Mouse (Mus musculus) forebrain, embryonic 13.5 days (tissue): Measurements from ENCODE around the gene Tmem199. TPM values are rescaled to one million over a fixed set of nuclear protein-coding genes. Genes with fewer than 3 reads are reported as not detected.
A peak's percentile ranks its signal among the peaks of the same experiment; 100 is the strongest.

Experiments
- ATAC-seq: fragments of 200-750 bp; cut with Nextera tagmentation; 2 replicates; pipeline ENCODE4 v1.8.0; 2017
- H3K27ac ChIP-seq: fragments of 300-500 bp; sonication (generic); 2 replicates; pipeline ENCODE4 v1.5.1; 2015; ENCODE audit warnings: inconsistent platforms, mild to moderate bottlenecking, moderate library complexity
- H3K27me3 ChIP-seq: fragments of 300-500 bp; sonication (generic); 2 replicates; pipeline ENCODE4 v1.6.1; 2015; ENCODE audit warnings: mild to moderate bottlenecking, inconsistent platforms
- H3K36me3 ChIP-seq: fragments of 300-500 bp; sonication (generic); 2 replicates; pipeline ENCODE4 v1.6.1; 2015; ENCODE audit warnings: mild to moderate bottlenecking, inconsistent platforms; ENCODE audit not compliant: poor library complexity, severe bottlenecking
- H3K4me1 ChIP-seq: fragments of 300-500 bp; sonication (generic); 2 replicates; pipeline ENCODE4 v1.6.1; 2015; ENCODE audit warnings: inconsistent platforms
- H3K4me2 ChIP-seq: fragments of 300-500 bp; sonication (generic); 2 replicates; pipeline ENCODE4 v1.6.1; 2015; ENCODE audit warnings: inconsistent platforms, mild to moderate bottlenecking, moderate library complexity
- H3K4me3 ChIP-seq: fragments of 300-500 bp; sonication (generic); 2 replicates; pipeline ENCODE4 v1.5.1; 2015; ENCODE audit warnings: mild to moderate bottlenecking, inconsistent platforms
- H3K9ac ChIP-seq: fragments of 300-500 bp; sonication (generic); 2 replicates; pipeline ENCODE4 v1.6.1; 2015; ENCODE audit warnings: mild to moderate bottlenecking, inconsistent platforms
- H3K9me3 ChIP-seq: fragments of 300-500 bp; sonication (generic); replicated peaks from 2 replicates; pipeline ENCODE4 v1.6.1; 2016; ENCODE audit warnings: inconsistent platforms
- WGBS: fragments of 180-500 bp; shearing (Covaris S2); methylation state at CpG from one replicate; pipeline ENCODE4 v1.1.7; 2015; 5-methylcytosine and 5-hydroxymethylcytosine counted together
- polyA plus RNA-seq: library from polyadenylated mRNA; unstranded; fragments of >200 nt; fragmentation: Nextera tagmentation; extraction: Ambion mirVana; gene quantifications from 2 replicates; pipeline ENCODE4 v1.2.1, GENCODE M21; 2015

Gene Tmem199
- polyA plus RNA-seq, 1 experiment from 2014 or later: 86.6 TPM

DNA sequence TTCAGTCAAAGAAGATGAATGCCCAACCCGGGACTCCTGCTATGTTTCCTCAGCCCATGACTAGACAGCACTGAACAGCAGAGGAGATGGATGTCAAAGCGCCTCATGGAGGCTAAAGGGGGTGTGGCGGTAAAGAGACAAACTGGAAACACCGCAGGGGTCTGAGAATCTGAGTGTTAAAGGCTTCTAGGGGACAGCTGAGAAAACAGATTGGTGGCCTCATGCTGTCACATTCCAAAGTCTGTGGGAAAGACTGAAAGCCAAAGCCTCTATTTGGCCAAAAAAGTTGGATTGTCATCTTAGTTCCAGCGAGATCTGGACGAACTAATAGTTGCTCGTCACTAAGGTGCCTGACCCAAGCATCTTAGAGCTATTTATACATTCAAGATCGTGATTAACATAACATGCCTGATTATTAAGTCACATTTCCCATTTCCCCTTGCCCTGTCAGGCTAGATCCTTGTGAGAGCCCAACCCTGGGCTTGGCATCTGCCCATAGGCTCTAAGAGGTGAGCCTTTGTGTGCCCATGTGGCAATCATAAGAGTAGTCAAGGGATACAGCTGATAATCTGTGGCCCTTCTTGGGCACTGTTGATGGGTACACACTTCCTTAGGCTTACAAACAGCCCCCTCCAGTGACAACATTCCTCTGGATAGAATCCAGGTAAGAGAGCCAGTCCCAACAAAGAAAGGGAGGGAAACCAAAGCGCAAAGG lies 11.4 kb upstream of the Tmem199 start:
- Histone ChIP-seq H3K27me3 (no peaks in the 10 kb centered on the region), H3K36me3 (peaks cover 100% of the 10 kb centered on the region), H3K4me1 (peaks cover 5% of the 10 kb centered on the region), H3K9ac (no peak overlapping the region), H3K4me3 (no peak overlapping the region), H3K4me2 (no peak overlapping the region), H3K27ac (no peak overlapping the region), H3K9me3 (no peaks in the 10 kb centered on the region)
- 89% methylated on average over 9 of the region's 9 CpGs for whole genome bisulfite sequencing
- no peak for ATAC-seq

DNA sequence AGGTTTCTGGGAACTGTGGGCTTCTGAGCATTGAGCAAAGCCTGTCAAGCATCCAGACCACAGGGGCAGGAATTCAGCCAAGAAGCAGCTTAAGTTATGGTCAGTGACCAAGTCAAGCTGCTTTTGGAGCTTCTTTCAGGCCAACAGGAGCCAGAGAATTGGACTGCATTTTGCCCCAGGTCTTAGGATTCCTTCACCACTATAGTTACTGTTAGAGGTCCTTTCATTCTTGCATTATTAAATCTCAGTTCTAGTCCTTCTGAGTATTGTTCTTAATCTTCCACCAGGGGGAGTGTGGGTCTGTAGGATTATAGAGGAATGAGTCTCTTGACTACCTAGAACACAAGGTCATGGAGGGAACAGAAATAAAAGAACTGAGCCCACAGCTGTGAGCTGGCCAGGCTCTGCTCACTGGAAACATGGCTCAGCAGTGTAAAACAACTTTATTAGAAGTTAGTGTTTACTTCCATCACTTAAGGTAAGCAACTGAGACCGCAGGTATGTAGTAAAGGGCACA lies 10.6 kb upstream of the Tmem199 start:
- peaks cover 100% of the 10 kb centered on the region for H3K36me3 ChIP-seq
- no peaks in the 10 kb centered on the region for H3K27me3 ChIP-seq
- H3K9ac ChIP-seq: no peak overlapping the region
- H3K4me1 ChIP-seq: peaks cover 5% of the 10 kb centered on the region
- no peak overlapping the region for H3K4me3 ChIP-seq
- no peak for ATAC-seq
- no peak overlapping the region for H3K27ac ChIP-seq
- WGBS: 97% methylated on average over 1 of the region's 1 CpGs
- no peaks in the 10 kb centered on the region for H3K9me3 ChIP-seq
- H3K4me2 ChIP-seq: no peak overlapping the region

- no peaks in the 10 kb centered on the region for H3K9me3 ChIP-seq
- H3K9ac ChIP-seq: no peak overlapping the region
- no peak overlapping the region for H3K27ac ChIP-seq
- 96% methylated on average over 3 of the region's 3 CpGs for WGBS
- H3K4me2 ChIP-seq: no peak overlapping the region
- H3K4me3 ChIP-seq: no peak overlapping the region
- no peaks in the 10 kb centered on the region for H3K27me3 ChIP-seq
- H3K36me3 ChIP-seq: peaks cover 95% of the 10 kb centered on the region
- ATAC-seq: no peak
- peaks cover 5% of the 10 kb centered on the region for H3K4me1 ChIP-seq
These were observed 9.9 kb upstream of the Tmem199 start for GRCm38 (mm10) chr11:78521880-78522279.

DNA sequence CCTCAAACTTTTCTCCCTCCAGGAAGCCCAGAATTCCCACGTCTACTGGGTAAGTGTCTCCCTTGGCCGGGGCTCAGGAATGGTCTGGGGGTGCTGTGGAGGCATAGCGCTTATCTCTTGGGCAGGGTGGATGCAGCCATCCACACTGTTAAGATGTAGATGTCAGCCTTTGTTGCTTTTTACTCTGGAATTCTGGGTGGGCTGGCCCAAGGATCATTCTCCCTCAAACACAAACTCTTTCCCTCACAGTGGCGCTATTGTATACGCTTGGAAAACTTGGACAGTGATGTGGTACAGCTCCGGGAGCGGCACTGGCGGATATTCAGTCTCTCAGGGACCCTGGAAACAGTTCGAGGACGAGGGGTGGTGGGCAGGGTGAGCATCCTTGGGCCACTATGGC lies 7.0 kb upstream of the Tmem199 start:
- no peaks in the 10 kb centered on the region for H3K9me3 ChIP-seq
- no peak overlapping the region for H3K27ac ChIP-seq
- H3K4me1 ChIP-seq: no peaks in the 10 kb centered on the region; the same call in 1 of the 2 replicates
- H3K9ac ChIP-seq: no peak overlapping the region
- no peak overlapping the region for H3K4me3 ChIP-seq
- H3K27me3 ChIP-seq: no peaks in the 10 kb centered on the region
- ATAC-seq: no peak
- peaks cover 95% of the 10 kb centered on the region for H3K36me3 ChIP-seq
- WGBS: 93% methylated on average over 10 of the region's 10 CpGs
- H3K4me2 ChIP-seq: no peak overlapping the region

DNA sequence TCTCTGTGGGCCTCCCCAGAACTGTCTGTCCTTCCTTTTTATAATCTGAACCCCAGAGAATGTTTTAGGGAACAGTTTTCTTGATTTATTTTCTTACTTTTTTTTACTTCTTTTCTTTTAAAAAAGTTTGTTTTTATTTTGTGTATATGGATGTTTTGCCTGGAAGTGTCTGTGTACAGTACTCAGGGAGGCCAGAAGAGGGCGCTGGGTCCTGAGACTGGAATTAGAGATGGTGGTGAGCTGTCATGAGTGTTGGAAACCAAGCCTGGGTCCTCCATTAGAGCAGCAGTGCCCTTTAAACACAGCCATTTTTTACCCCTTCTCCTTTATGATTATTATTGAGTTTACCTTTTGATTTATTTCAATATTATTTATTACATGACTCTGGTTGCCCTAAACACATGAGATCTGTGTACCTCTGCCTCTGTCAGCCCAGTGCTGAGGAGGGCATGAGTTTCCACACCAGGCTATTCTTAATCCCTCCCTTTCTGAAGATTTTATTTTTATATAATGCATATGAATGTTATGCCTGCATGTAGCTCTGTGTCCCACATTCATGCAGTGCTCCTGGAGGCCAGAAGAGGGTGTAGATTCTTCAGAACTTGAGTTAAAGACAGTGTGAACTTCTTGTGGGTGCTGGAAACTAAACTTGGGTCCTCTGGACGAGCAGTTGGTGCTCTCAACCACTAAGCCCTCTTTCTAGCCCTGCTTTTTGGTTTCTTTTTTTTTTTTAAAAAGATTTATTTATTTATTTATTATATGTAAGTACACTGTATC lies 3.8 kb upstream of the Tmem199 start:
- Histone ChIP-seq H3K9me3 (no peaks in the 10 kb centered on the region), H3K4me3 (no peak overlapping the region), H3K27me3 (no peaks in the 10 kb centered on the region), H3K9ac (no peak overlapping the region), H3K4me2 (no peak overlapping the region), H3K36me3 (peaks cover 68% of the 10 kb centered on the region), H3K4me1 (peaks cover 22% of the 10 kb centered on the region), H3K27ac (no peak overlapping the region)
- 54% methylated on average over 2 of the region's 2 CpGs for WGBS
- ATAC-seq: no peak

GRCm38 (mm10) chr11:78513106-78513790 lies 1.3 kb upstream of the Tmem199 start:
- Histone ChIP-seq H3K9me3 (no peaks in the 10 kb centered on the region), H3K27me3 (no peaks in the 10 kb centered on the region), H3K27ac (peak overlapping the region; percentile 35; the same call in 1 of the 2 replicates), H3K4me3 (peak overlapping the region; percentile 89), H3K9ac (peak overlapping the region; percentile 97), H3K4me2 (peak overlapping the region; percentile 92), H3K36me3 (peaks cover 50% of the 10 kb centered on the region), H3K4me1 (peaks cover 22% of the 10 kb centered on the region)
- 84% methylated on average over 3 of the region's 3 CpGs for WGBS
- no peak for ATAC-seq

DNA sequence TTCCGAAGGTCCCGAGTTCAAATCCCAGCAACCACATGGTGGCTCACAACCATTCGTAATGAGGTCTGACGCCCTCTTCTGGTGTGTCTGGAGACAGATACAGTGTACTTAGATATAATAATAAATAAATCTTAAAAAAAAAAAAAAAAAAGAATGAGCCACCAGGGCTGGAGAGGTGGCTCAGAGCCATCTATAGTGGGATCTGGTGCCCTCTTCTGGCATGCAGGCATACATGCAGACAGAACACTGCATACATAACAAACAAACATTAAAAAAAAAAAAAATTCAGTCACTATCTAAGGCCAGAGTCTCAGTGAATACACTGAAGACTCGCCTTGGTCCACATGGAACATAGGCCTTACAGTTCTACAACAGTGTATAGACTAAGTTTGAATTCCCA lies 2.8 kb downstream of the Tmem199 start:
- H3K4me3 ChIP-seq: no peak overlapping the region
- no peak overlapping the region for H3K9ac ChIP-seq
- ATAC-seq: no peak
- H3K27ac ChIP-seq: no peak overlapping the region
- no peak overlapping the region for H3K4me2 ChIP-seq
- 77% methylated on average over 5 of the region's 5 CpGs for WGBS
- H3K36me3 ChIP-seq: peaks cover 46% of the 10 kb centered on the region
- peaks cover 22% of the 10 kb centered on the region for H3K4me1 ChIP-seq
- H3K9me3 ChIP-seq: no peaks in the 10 kb centered on the region
- no peaks in the 10 kb centered on the region for H3K27me3 ChIP-seq

- H3K4me3 ChIP-seq: no peak overlapping the region
- WGBS: 83% methylated on average over 3 of the region's 3 CpGs
- no peaks in the 10 kb centered on the region for H3K9me3 ChIP-seq
- H3K4me1 ChIP-seq: no peaks in the 10 kb centered on the region
- H3K9ac ChIP-seq: no peak overlapping the region
- H3K27me3 ChIP-seq: peaks cover 7% of the 10 kb centered on the region; the same call in 1 of the 2 replicates
- H3K36me3 ChIP-seq: peaks cover 40% of the 10 kb centered on the region
- no peak for ATAC-seq
- no peak overlapping the region for H3K27ac ChIP-seq
- no peak overlapping the region for H3K4me2 ChIP-seq
These were observed 6.5 kb downstream of the Tmem199 start for GRCm38 (mm10) chr11:78505430-78505829.

DNA sequence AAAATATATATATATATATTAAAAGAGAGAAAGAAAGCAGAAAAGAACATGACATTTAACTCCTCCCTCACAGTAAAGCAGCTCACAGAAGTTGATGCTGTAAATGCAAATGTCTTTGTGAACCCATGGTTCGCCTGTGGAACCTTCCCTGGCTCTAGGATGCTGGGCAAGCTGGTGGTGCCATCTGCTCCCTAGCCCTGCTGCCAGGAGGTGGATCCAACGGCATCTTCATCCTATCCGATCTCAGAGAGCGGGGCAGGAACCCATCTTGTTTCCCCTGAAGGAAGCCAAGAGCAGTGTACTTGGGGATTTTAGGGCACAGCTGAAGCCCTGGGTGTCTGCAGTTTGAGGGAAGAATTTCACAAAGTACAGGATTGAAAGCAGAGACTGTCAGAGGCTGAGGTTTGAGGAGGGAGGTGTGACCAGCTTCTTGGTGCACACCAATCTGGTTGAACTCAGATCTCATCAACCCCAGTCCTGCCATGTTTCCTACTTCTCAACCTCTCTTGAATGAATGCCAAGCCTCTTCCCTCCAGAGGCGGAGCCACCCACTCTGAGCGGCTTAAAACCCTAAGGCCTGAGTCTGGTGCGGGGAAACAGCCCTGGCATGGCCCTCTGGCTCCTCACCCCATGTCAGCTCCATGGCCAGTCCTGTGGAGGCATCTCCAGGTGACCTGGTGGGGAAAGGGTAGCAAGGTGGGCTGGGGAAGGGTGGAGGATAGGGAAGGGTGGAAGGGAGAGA lies 8.9 kb downstream of the Tmem199 start, which contains the start of gene Sebox:
TSS of gene Sebox (plus strand) at position 539 of the 742 bp plus-strand sequence.
- no peak within 1 kb of the TSS for H3K27ac ChIP-seq
- H3K9ac ChIP-seq: no peak within 1 kb of the TSS
- H3K4me1 ChIP-seq: peaks cover 3% of the 10 kb centered on the region; the same call in 1 of the 2 replicates
- peaks cover 31% of the 10 kb centered on the region for H3K36me3 ChIP-seq
- H3K4me2 ChIP-seq: no peak within 1 kb of the TSS
- no peaks in the 10 kb centered on the region for H3K9me3 ChIP-seq
- ATAC-seq: no peak
- WGBS: 67% methylated on average over 7 of the region's 7 CpGs
- H3K4me3 ChIP-seq: no peak within 1 kb of the TSS
- H3K27me3 ChIP-seq: peaks cover 23% of the 10 kb centered on the region

DNA sequence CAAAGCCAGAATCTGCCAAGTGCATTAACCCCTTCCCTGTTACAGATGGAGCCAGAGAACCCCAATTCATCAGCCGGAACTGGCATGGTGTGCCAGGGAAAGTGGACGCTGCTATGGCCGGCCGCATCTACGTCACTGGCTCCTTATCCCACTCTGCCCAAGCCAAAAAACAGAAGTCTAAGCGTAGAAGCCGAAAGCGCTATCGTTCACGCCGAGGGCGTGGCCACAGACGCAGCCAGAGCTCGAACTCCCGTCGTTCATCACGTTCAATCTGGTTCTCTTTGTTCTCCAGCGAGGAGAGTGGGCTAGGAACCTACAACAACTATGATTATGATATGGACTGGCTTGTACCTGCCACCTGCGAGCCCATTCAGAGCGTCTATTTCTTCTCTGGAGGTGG lies 10.4 kb downstream of the Tmem199 start:
- no peak for ATAC-seq
- H3K4me2 ChIP-seq: no peak overlapping the region
- WGBS: 82% methylated on average over 20 of the region's 20 CpGs

GRCm38 (mm10) chr11:78500623-78501202 lies 11.3 kb downstream of the Tmem199 start:
- Histone ChIP-seq H3K36me3 (peaks cover 7% of the 10 kb centered on the region; the same call in 1 of the 2 replicates), H3K9me3 (no peaks in the 10 kb centered on the region), H3K4me3 (no peak overlapping the region), H3K27me3 (peaks cover 23% of the 10 kb centered on the region), H3K27ac (no peak overlapping the region), H3K4me2 (no peak overlapping the region), H3K9ac (no peak overlapping the region), H3K4me1 (peaks cover 18% of the 10 kb centered on the region)
- 81% methylated on average over 9 of the region's 9 CpGs for WGBS
- no peak for ATAC-seq

More for the DNA sequence above, 10.4 kb downstream of the Tmem199 start:
- H3K4me3 ChIP-seq: no peak overlapping the region
- no peaks in the 10 kb centered on the region for H3K9me3 ChIP-seq
- peaks cover 23% of the 10 kb centered on the region for H3K27me3 ChIP-seq
- peaks cover 15% of the 10 kb centered on the region for H3K36me3 ChIP-seq
- H3K4me1 ChIP-seq: peaks cover 10% of the 10 kb centered on the region
- H3K9ac ChIP-seq: no peak overlapping the region
- H3K27ac ChIP-seq: no peak overlapping the region
